In the genomic region with DNA sequence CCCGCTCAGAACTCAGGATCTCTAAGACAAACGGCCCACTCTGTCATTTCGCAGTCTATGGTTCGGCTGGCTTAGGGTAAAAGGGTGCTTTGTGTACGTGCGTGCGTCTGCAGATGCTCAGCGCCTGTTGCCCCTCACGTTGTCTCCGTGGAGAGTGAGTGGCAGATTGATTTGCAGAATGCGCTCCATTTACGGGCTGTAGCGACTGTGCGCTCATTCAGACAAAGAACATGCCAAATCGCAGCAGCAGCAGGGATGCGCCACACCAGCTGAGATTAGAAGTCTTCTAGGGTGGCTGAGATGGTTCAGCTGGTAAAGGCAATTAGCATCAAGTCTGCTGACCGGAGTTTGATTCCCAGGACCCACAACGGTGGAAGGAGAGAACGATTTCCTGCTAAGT, we compare ENCODE assay signal across 10 mouse cellular contexts. TPM values are rescaled to one million over a fixed set of nuclear protein-coding genes. Genes with fewer than 3 reads are reported as not detected.
DNase-seq lines count a peak whose midpoint lies in the region; ATAC-seq and TF ChIP-seq lines count a peak whose summit lies in the region.
"Had no signal": no experiment of that assay in that cellular context is flagged by ENCODE, and none has a peak within 500 bp of the region (broad histone marks: within the 10 kb centered on the region; RNA-seq: fewer than 3 reads in every experiment).

No protein-coding gene starts in this region.

- H3K36me3 ChIP-seq in embryonic facial prominence, embryonic 15.5 days: no peaks in the 10 kb centered on the region
- no peaks in the 10 kb centered on the region for H3K36me3 ChIP-seq in hindbrain, postnatal 0 days (ENCODE audit: insufficient read depth, low read length)
- no peaks in the 10 kb centered on the region for H3K36me3 ChIP-seq in neural tube, embryonic 13.5 days

- DNase-seq in left cerebral cortex, postnatal 14 days (ENCODE audit: low spot score in 2 of 2): peak; percentile 26 to 34
- DNase-seq in left cerebral cortex, adult 8-10 months (ENCODE audit: low spot score in 2 of 2): no peak
- DNase-seq in hindbrain, postnatal 0 days (ENCODE audit: low spot score): peak; percentile 39
- no peak for DNase-seq in adrenal gland, postnatal 14 days
- no peak for DNase-seq in urinary bladder, postnatal 25 days (ENCODE audit: low spot score)
- DNase-seq: cerebellum, adult 9-10 months; kidney, postnatal 36 days had no signal

- peaks cover 13% of the 10 kb centered on the region for H3K4me1 ChIP-seq in embryonic facial prominence, embryonic 15.5 days
- H3K4me1 ChIP-seq in hindbrain, postnatal 0 days (ENCODE audit: insufficient read depth, low read length): peaks cover 5% of the 10 kb centered on the region; the same call in 1 of the 2 replicates
- H3K4me1 ChIP-seq in neural tube, embryonic 13.5 days (replicated peaks): peaks cover 31% of the 10 kb centered on the region

- H3K4me3 ChIP-seq in embryonic facial prominence, embryonic 15.5 days (replicated peaks): no peak overlapping the region
- H3K4me3 ChIP-seq in hindbrain, postnatal 0 days (ENCODE audit: low read length): peak overlapping the region; percentile 16
- peak overlapping the region; percentile 20 for H3K4me3 ChIP-seq in neural tube, embryonic 13.5 days

- WGBS in embryonic facial prominence, embryonic 15.5 days: 51% methylated on average over 19 of the region's 19 CpGs
- 10% methylated on average over 19 of the region's 19 CpGs for WGBS in hindbrain, postnatal 0 days
- 15% methylated on average over 19 of the region's 19 CpGs for WGBS in neural tube, embryonic 13.5 days

- no peaks in the 10 kb centered on the region for H3K9me3 ChIP-seq in embryonic facial prominence, embryonic 15.5 days (replicated peaks)
- H3K9me3 ChIP-seq in hindbrain, postnatal 0 days (ENCODE audit: low read length): no peaks in the 10 kb centered on the region
- no peaks in the 10 kb centered on the region for H3K9me3 ChIP-seq in neural tube, embryonic 13.5 days

- H3K27me3 ChIP-seq in embryonic facial prominence, embryonic 15.5 days: no peaks in the 10 kb centered on the region
- H3K27me3 ChIP-seq in hindbrain, postnatal 0 days (ENCODE audit: insufficient read depth, low read length): no peaks in the 10 kb centered on the region
- peaks cover 15% of the 10 kb centered on the region; the same call in 1 of the 2 replicates for H3K27me3 ChIP-seq in neural tube, embryonic 13.5 days
- H3K27me3 ChIP-seq: Patski had no signal

- no peak for ATAC-seq in embryonic facial prominence, embryonic 15.5 days (ENCODE audit: insufficient number of reproducible peaks, low FRiP score, low TSS enrichment, low read depth)
- peak; percentile 34; the same call in 1 of the 2 replicates for ATAC-seq in hindbrain, postnatal 0 days
- ATAC-seq in neural tube, embryonic 13.5 days (ENCODE audit: low read depth): 0 out of 2 replicates have a peak, but pooled peaks have one; percentile 37
- ATAC-seq: Patski had no signal

- no peak overlapping the region for H3K27ac ChIP-seq in embryonic facial prominence, embryonic 15.5 days (replicated peaks)
- H3K27ac ChIP-seq in hindbrain, postnatal 0 days: no peak overlapping the region
- H3K27ac ChIP-seq in neural tube, embryonic 13.5 days (replicated peaks): peak overlapping the region; percentile 35

- 0 out of 2 replicates have a peak overlapping the region, but pooled peaks have one; percentile 6 for H3K4me2 ChIP-seq in embryonic facial prominence, embryonic 15.5 days (replicated peaks)
- H3K4me2 ChIP-seq in hindbrain, postnatal 0 days (ENCODE audit: low read depth, low read length): peak overlapping the region; percentile 46
- peak overlapping the region; percentile 54 for H3K4me2 ChIP-seq in neural tube, embryonic 13.5 days

- TF ChIP-seq CTCF in hindbrain, postnatal 0 days (IDR thresholded peaks at IDR 0.05; ENCODE audit: low read depth): no peak

- intact Hi-C loops in left cerebral cortex, postnatal 14 days (cut with DNase I): no loop called here

- no peak overlapping the region for H3K9ac ChIP-seq in embryonic facial prominence, embryonic 15.5 days
- H3K9ac ChIP-seq in hindbrain, postnatal 0 days (replicated peaks; ENCODE audit: low read length): no peak overlapping the region
- H3K9ac ChIP-seq in neural tube, embryonic 13.5 days: peak overlapping the region; percentile 62

RNA-seq across cellular contexts. Expression of gene Map2k6, which starts 2.8 kb away (rescaled TPM):
- 10 to 100 TPM; 22.8 to 25.1 TPM for total RNA-seq in left cerebral cortex, postnatal 14 days (2021)
- total RNA-seq in left cerebral cortex, adult 8-10 months (2022): 10 to 100 TPM; 21.9 to 23.5 (median 22.6) TPM
- polyA plus RNA-seq in embryonic facial prominence, embryonic 15.5 days (2015; fragmentation: Nextera tagmentation; extraction: Ambion mirVana): 18.0 and 19.4 TPM in 2 replicates
- total RNA-seq in hindbrain, postnatal 0 days (2014; rRNA removed): 19.1 and 21.2 TPM in 2 replicates
- polyA plus RNA-seq in hindbrain, postnatal 0 days (2015; fragmentation: Nextera tagmentation; extraction: Ambion mirVana): 16.3 and 16.4 TPM in 2 replicates
- 24.4 and 27.2 TPM in 2 replicates for polyA plus RNA-seq in neural tube, embryonic 13.5 days (2015; fragmentation: Nextera tagmentation; extraction: Ambion mirVana)
- 5.9 and 6.9 TPM in 2 replicates for total RNA-seq in adrenal gland, postnatal 14 days (2021)

RNA-seq across cellular contexts. Expression of gene Abca5, which starts 58.6 kb away (rescaled TPM):
- 10 to 100 TPM; 36.2 to 38.6 TPM for total RNA-seq in left cerebral cortex, postnatal 14 days (2021)
- total RNA-seq in left cerebral cortex, adult 8-10 months (2022): 10 to 100 TPM; 41.3 to 50.1 (median 43.2) TPM
- 5.4 and 7.3 TPM in 2 replicates for polyA plus RNA-seq in embryonic facial prominence, embryonic 15.5 days (2015; fragmentation: Nextera tagmentation; extraction: Ambion mirVana)
- total RNA-seq in hindbrain, postnatal 0 days (2014; rRNA removed): 25.4 and 26.3 TPM in 2 replicates
- polyA plus RNA-seq in hindbrain, postnatal 0 days (2015; fragmentation: Nextera tagmentation; extraction: Ambion mirVana): 14.6 and 15.9 TPM in 2 replicates
- polyA plus RNA-seq in neural tube, embryonic 13.5 days (2015; fragmentation: Nextera tagmentation; extraction: Ambion mirVana): 7.6 and 7.8 TPM in 2 replicates
- 8.7 and 10.9 TPM in 2 replicates for total RNA-seq in adrenal gland, postnatal 14 days (2021)

Comparison
In these comparisons a context has a peak if more than half of its experiments do, and no peak if none do; other contexts are left out.
1. DNase-seq: peak in left cerebral cortex, postnatal 14 days (2 of 2) and hindbrain, postnatal 0 days (single experiment); none in left cerebral cortex, adult 8-10 months (0 of 2), adrenal gland, postnatal 14 days (single experiment) and urinary bladder, postnatal 25 days (single experiment).
2. Peak in every context shown above with its lines, with median percentiles within 50 percentile points of each other: H3K4me2 ChIP-seq.